Mouse (Mus musculus) left cerebral cortex, postnatal 14 days (tissue): ENCODE measurements around the gene Cacna2d2. TPM values are rescaled to one million over a fixed set of nuclear protein-coding genes. Genes with fewer than 3 reads are reported as not detected.

Experiments used
- DNase-seq, 2 experiments: peaks; one replicate each; pipeline ENCODE4 v3.0.0; 2021 to 2022; ENCODE audit warnings: low spot score in 2 of 2, mixed read lengths in 1 of 2
- intact Hi-C: fragments of 180-260 bp; cut with DNase I; formaldehyde crosslinking; loops from one replicate; pipeline ENCODE4 v1.15.1; 2025
- total RNA-seq, 2 experiments: library from RNA; stranded (reverse); gene quantifications; 2 replicates each; pipeline ENCODE4 v1.2.3; 2021

Cacna2d2 gene
- total RNA-seq, 2 experiments from 2014 or later: 28.1 to 34.6 TPM

GRCm38 (mm10) chr9:107448805-107449517, 49.5 kb downstream of the Cacna2d2 start:
- peak in 1 of 2 experiments; percentile 26 for DNase-seq
- intact Hi-C loops: no loop called here

- DNase-seq: no peak
- intact Hi-C loops: no loop called here
Measured at GRCm38 (mm10) chr9:107451400-107451799, 52.0 kb downstream of the Cacna2d2 start.

- no peak for DNase-seq
- intact Hi-C loops: no loop called here
Measured at GRCm38 (mm10) chr9:107451891-107452521, 52.6 kb downstream of the Cacna2d2 start.

- intact Hi-C loops: no loop called here
- DNase-seq: peak; percentile 21 to 76
Measured at GRCm38 (mm10) chr9:107452552-107452951, 53.1 kb downstream of the Cacna2d2 start.

- DNase-seq: no peak
- intact Hi-C loops: no loop called here
Measured at GRCm38 (mm10) chr9:107453151-107453550, 53.7 kb downstream of the Cacna2d2 start.

GRCm38 (mm10) chr9:107456667-107457066, 57.3 kb downstream of the Cacna2d2 start:
- intact Hi-C loops: loop anchor here (2.0 to 5.0 kb wide), 3 partner anchors 51 to 70 kb away; no protein-coding TSS in a partner anchor
- DNase-seq: peak; percentile 81 to 83

GRCm38 (mm10) chr9:107462907-107463306, 63.5 kb downstream of the Cacna2d2 start:
- intact Hi-C loops: loop anchor here (1.0 kb wide), 1 partner anchor 97 kb away; no protein-coding TSS in a partner anchor
- no peak for DNase-seq

GRCm38 (mm10) chr9:107463509-107463908, 64.1 kb downstream of the Cacna2d2 start:
- DNase-seq: peak; percentile 89
- intact Hi-C loops: loop anchor here (1.0 kb wide), 1 partner anchor 97 kb away; no protein-coding TSS in a partner anchor

- intact Hi-C loops: no loop called here
- DNase-seq: no peak
Measured at GRCm38 (mm10) chr9:107464130-107464529, 64.7 kb downstream of the Cacna2d2 start.

GRCm38 (mm10) chr9:107465657-107466056, 66.2 kb downstream of the Cacna2d2 start:
- DNase-seq: no peak
- intact Hi-C loops: no loop called here

- intact Hi-C loops: no loop called here
- DNase-seq: no peak
Measured at GRCm38 (mm10) chr9:107469213-107469795, 69.9 kb downstream of the Cacna2d2 start.

- DNase-seq: no peak
- intact Hi-C loops: no loop called here
Measured at GRCm38 (mm10) chr9:107470427-107470826, 71.0 kb downstream of the Cacna2d2 start.

GRCm38 (mm10) chr9:107474016-107474415, 74.6 kb downstream of the Cacna2d2 start:
- DNase-seq: no peak
- intact Hi-C loops: no loop called here

- intact Hi-C loops: no loop called here
- no peak for DNase-seq
Measured at GRCm38 (mm10) chr9:107478979-107479378, 79.6 kb downstream of the Cacna2d2 start.

- DNase-seq: peak; percentile 20 to 24
- intact Hi-C loops: no loop called here
Measured at GRCm38 (mm10) chr9:107479593-107479992, 80.2 kb downstream of the Cacna2d2 start.

- no peak for DNase-seq
- intact Hi-C loops: no loop called here
Measured at GRCm38 (mm10) chr9:107480477-107481069, 81.2 kb downstream of the Cacna2d2 start.

- no peak for DNase-seq
- intact Hi-C loops: no loop called here
Measured at GRCm38 (mm10) chr9:107481340-107481739, 81.9 kb downstream of the Cacna2d2 start.

GRCm38 (mm10) chr9:107482004-107482403, 82.6 kb downstream of the Cacna2d2 start:
- intact Hi-C loops: no loop called here
- no peak for DNase-seq

GRCm38 (mm10) chr9:107482770-107483169, 83.4 kb downstream of the Cacna2d2 start:
- intact Hi-C loops: no loop called here
- no peak for DNase-seq

- intact Hi-C loops: no loop called here
- DNase-seq: no peak
Measured at GRCm38 (mm10) chr9:107483714-107484113, 84.3 kb downstream of the Cacna2d2 start.
